Mouse (Mus musculus): ENCODE measurements at regions not wholly inside any gene's neighbourhood (a gene's known extent, or its start where the extent isn't known, plus 50 kb on each side); places are given as distances from the start of the nearest gene placed in this dataset.

DNA sequence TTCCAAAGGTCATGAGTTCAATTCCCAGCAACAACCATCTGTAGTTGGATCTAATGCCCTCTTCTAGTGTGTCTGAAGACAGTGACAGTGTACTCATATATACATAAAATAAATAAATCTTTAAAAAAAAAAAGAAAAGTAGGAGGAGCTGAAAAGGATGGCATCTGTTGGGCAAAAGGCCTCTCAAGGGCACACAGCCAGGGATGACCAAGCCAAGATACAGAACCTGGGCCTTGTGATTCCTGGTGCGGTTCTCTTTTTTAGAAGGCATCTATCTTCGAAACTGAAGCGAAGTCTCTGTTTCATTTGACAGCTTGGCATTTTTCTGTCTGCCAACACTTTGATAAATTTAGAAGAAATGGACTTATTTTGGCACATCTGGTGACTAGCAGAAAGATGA lies 50.9 kb upstream of the Zc3h12a start:
- Histone ChIP-seq H3K27ac (ENCODE audit: low read depth) (no peak overlapping the region), H3K4me1 (replicated peaks; ENCODE audit: control insufficient read depth, insufficient read depth, low read length) (0 out of 2 replicates have a peak, but pooled peaks cover 2% of the 10 kb centered on the region), H3K9me3 (ENCODE audit: control insufficient read depth, low read length) (no peaks in the 10 kb centered on the region), H3K4me2 (ENCODE audit: low read length) (no peak overlapping the region), H3K27me3 (replicated peaks; ENCODE audit: control insufficient read depth, insufficient read depth, low read length) (no peaks in the 10 kb centered on the region), H3K9ac (ENCODE audit: low read length) (no peak overlapping the region), H3K36me3 (ENCODE audit: control insufficient read depth, insufficient read depth, low read length) (no peaks in the 10 kb centered on the region), H3K4me3 (ENCODE audit: low read depth, low read length) (no peak overlapping the region)
- DNase-seq (ENCODE audit: low spot score) (no peak), ATAC-seq (replicated peaks; ENCODE audit: low FRiP score, low TSS enrichment, low read depth) (no peak)
- 98% methylated on average over 3 of the region's 3 CpGs for WGBS

GRCm38 (mm10) chr4:125177666-125178065 lies 50.0 kb upstream of the Zc3h12a start:
- H3K36me3 ChIP-seq (ENCODE audit: control insufficient read depth, insufficient read depth, low read length), result no peaks in the 10 kb centered on the region
- DNase-seq (ENCODE audit: low spot score) (no peak), ATAC-seq (replicated peaks; ENCODE audit: low FRiP score, low TSS enrichment, low read depth) (no peak)
- H3K27me3 ChIP-seq (replicated peaks; ENCODE audit: control insufficient read depth, insufficient read depth, low read length), result no peaks in the 10 kb centered on the region
- H3K4me2 ChIP-seq (ENCODE audit: low read length), result no peak overlapping the region
- no peaks in the 10 kb centered on the region for H3K9me3 ChIP-seq (ENCODE audit: control insufficient read depth, low read length)
- 43% methylated on average over 6 of the region's 6 CpGs for WGBS
- no peak overlapping the region for H3K4me3 ChIP-seq (ENCODE audit: low read depth, low read length)
- no peak overlapping the region for H3K9ac ChIP-seq (ENCODE audit: low read length)
- 0 out of 2 replicates have a peak, but pooled peaks cover 2% of the 10 kb centered on the region for H3K4me1 ChIP-seq (replicated peaks; ENCODE audit: control insufficient read depth, insufficient read depth, low read length)
- no peak overlapping the region for H3K27ac ChIP-seq (ENCODE audit: low read depth)

Data from intestine, embryonic 14.5 days (tissue).